Mouse (Mus musculus) cerebral cortex, adult 2 months (tissue): ENCODE results near the gene Gm20896.

ENCODE experiments used
- WGBS: fragments of 180-500 bp; shearing (Covaris S2); methylation state at CpG from one replicate; pipeline ENCODE4 v1.1.7; 2018; 5-methylcytosine and 5-hydroxymethylcytosine counted together

Gm20896 gene

DNA sequence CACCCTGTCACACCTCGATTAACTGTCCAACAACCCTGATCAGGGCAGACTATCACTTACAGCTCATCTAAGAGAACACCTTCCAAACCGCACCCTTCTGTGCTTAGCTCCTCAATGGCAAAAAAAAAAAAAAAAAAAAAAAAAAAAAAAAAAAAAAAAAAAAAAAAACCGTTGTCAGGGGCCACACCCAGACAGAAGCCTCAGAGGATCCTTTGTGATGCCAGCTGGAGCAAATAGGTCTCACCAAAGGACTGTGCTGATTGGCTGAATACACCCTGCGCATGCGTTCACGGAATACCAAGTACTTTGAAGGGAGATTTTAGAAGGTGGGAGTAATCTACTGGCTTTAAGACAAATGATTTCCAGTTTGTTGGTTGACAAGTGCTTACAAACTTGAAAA, at the start of gene Gm20896:
Gm20896 (minus strand) TSS at position 101 of the 400 bp plus-strand sequence.
- no CpG with 5 or more reads among the region's 6 CpGs for WGBS
